Mouse (Mus musculus): Measurements from ENCODE around the gene Rras2. TPM values are rescaled to one million over a fixed set of nuclear protein-coding genes. Genes with fewer than 3 reads are reported as not detected.

Rras2 gene
- total and polyA plus RNA-seq, 2 experiments from 2014 or later = 16.0 to 27.9 TPM

GRCm38 (mm10) chr7:114060445-114060844 is 57.1 kb downstream of the Rras2 start:
- WGBS = 96% methylated on average over 6 of the region's 6 CpGs
- Histone ChIP-seq H3K4me3 (ENCODE audit: low read length) (no peak overlapping the region), H3K9me3 (ENCODE audit: low read length) (no peaks in the 10 kb centered on the region), H3K27me3 (ENCODE audit: insufficient read depth, low read length) (no peaks in the 10 kb centered on the region), H3K27ac (no peak overlapping the region), H3K9ac (replicated peaks; ENCODE audit: low read length) (no peak overlapping the region), H3K36me3 (ENCODE audit: insufficient read depth, low read length) (no peaks in the 10 kb centered on the region), H3K4me1 (ENCODE audit: insufficient read depth, low read length) (no peaks in the 10 kb centered on the region), H3K4me2 (ENCODE audit: low read depth, low read length) (no peak overlapping the region)
- DNase-seq (ENCODE audit: low spot score) = no peak
- ATAC-seq = no peak
- no peak for TF ChIP-seq CTCF (IDR thresholded peaks at IDR 0.05; ENCODE audit: low read depth)

- 74% methylated on average over 6 of the region's 6 CpGs for WGBS
- Histone ChIP-seq H3K36me3 (ENCODE audit: insufficient read depth, low read length) (no peaks in the 10 kb centered on the region), H3K27me3 (ENCODE audit: insufficient read depth, low read length) (no peaks in the 10 kb centered on the region), H3K4me3 (ENCODE audit: low read length) (no peak overlapping the region), H3K4me1 (ENCODE audit: insufficient read depth, low read length) (no peaks in the 10 kb centered on the region), H3K9ac (replicated peaks; ENCODE audit: low read length) (no peak overlapping the region), H3K9me3 (ENCODE audit: low read length) (no peaks in the 10 kb centered on the region), H3K4me2 (ENCODE audit: low read depth, low read length) (no peak overlapping the region), H3K27ac (no peak overlapping the region)
- TF ChIP-seq CTCF (IDR thresholded peaks at IDR 0.05; ENCODE audit: low read depth) = no peak
- no peak for ATAC-seq
- no peak for DNase-seq (ENCODE audit: low spot score)
Observed at GRCm38 (mm10) chr7:114058927-114059441, 58.6 kb downstream of the Rras2 start.

GRCm38 (mm10) chr7:114058166-114058565 is 59.4 kb downstream of the Rras2 start:
- H3K27me3 ChIP-seq (ENCODE audit: insufficient read depth, low read length) = no peaks in the 10 kb centered on the region
- ATAC-seq = no peak
- TF ChIP-seq CTCF (IDR thresholded peaks at IDR 0.05; ENCODE audit: low read depth) = no peak

GRCm38 (mm10) chr7:114053720-114054119 is 63.9 kb downstream of the Rras2 start:
- Histone ChIP-seq H3K27me3 (ENCODE audit: insufficient read depth, low read length) (no peaks in the 10 kb centered on the region), H3K36me3 (ENCODE audit: insufficient read depth, low read length) (no peaks in the 10 kb centered on the region), H3K9ac (replicated peaks; ENCODE audit: low read length) (no peak overlapping the region), H3K4me1 (ENCODE audit: insufficient read depth, low read length) (no peaks in the 10 kb centered on the region), H3K27ac (no peak overlapping the region), H3K4me3 (ENCODE audit: low read length) (no peak overlapping the region), H3K9me3 (ENCODE audit: low read length) (no peaks in the 10 kb centered on the region), H3K4me2 (ENCODE audit: low read depth, low read length) (no peak overlapping the region)
- DNase-seq (ENCODE audit: low spot score) (no peak), ATAC-seq (no peak)
- 90% methylated on average over 4 of the region's 4 CpGs for WGBS
- TF ChIP-seq CTCF (IDR thresholded peaks at IDR 0.05; ENCODE audit: low read depth) = no peak

More at GRCm38 (mm10) chr7:114058166-114058565, 59.4 kb downstream of the Rras2 start:
- Histone ChIP-seq H3K9me3 (ENCODE audit: low read length) (no peaks in the 10 kb centered on the region), H3K4me1 (ENCODE audit: insufficient read depth, low read length) (no peaks in the 10 kb centered on the region), H3K27ac (no peak overlapping the region), H3K4me2 (ENCODE audit: low read depth, low read length) (no peak overlapping the region), H3K4me3 (ENCODE audit: low read length) (no peak overlapping the region), H3K36me3 (ENCODE audit: insufficient read depth, low read length) (no peaks in the 10 kb centered on the region), H3K9ac (replicated peaks; ENCODE audit: low read length) (no peak overlapping the region)
- no peak for DNase-seq (ENCODE audit: low spot score)
- 90% methylated on average over 16 of the region's 16 CpGs for WGBS

GRCm38 (mm10) chr7:114045814-114046213 is 71.8 kb downstream of the Rras2 start:
- Histone ChIP-seq H3K9ac (replicated peaks; ENCODE audit: low read length) (no peak overlapping the region), H3K4me2 (ENCODE audit: low read depth, low read length) (no peak overlapping the region), H3K9me3 (ENCODE audit: low read length) (no peaks in the 10 kb centered on the region), H3K4me3 (ENCODE audit: low read length) (no peak overlapping the region), H3K27me3 (ENCODE audit: insufficient read depth, low read length) (no peaks in the 10 kb centered on the region), H3K36me3 (ENCODE audit: insufficient read depth, low read length) (no peaks in the 10 kb centered on the region; the same call in 1 of the 2 replicates), H3K4me1 (ENCODE audit: insufficient read depth, low read length) (no peaks in the 10 kb centered on the region), H3K27ac (no peak overlapping the region)
- DNase-seq (ENCODE audit: low spot score) = no peak
- ATAC-seq = no peak
- no peak for TF ChIP-seq CTCF (IDR thresholded peaks at IDR 0.05; ENCODE audit: low read depth)
- WGBS = 80% methylated on average over 2 of the region's 2 CpGs

- no peak for DNase-seq (ENCODE audit: low spot score)
- no peak overlapping the region for H3K4me3 ChIP-seq (ENCODE audit: low read length)
- H3K4me1 ChIP-seq (ENCODE audit: insufficient read depth, low read length) = no peaks in the 10 kb centered on the region
- ATAC-seq = no peak
- H3K4me2 ChIP-seq (ENCODE audit: low read depth, low read length) = no peak overlapping the region
- no peaks in the 10 kb centered on the region for H3K9me3 ChIP-seq (ENCODE audit: low read length)
- peaks cover 6% of the 10 kb centered on the region; the same call in 1 of the 2 replicates for H3K36me3 ChIP-seq (ENCODE audit: insufficient read depth, low read length)
- 84% methylated on average over 6 of the region's 6 CpGs for WGBS
- no peak for TF ChIP-seq CTCF (IDR thresholded peaks at IDR 0.05; ENCODE audit: low read depth)
- no peak overlapping the region for H3K27ac ChIP-seq
- H3K27me3 ChIP-seq (ENCODE audit: insufficient read depth, low read length) = no peaks in the 10 kb centered on the region
- H3K9ac ChIP-seq (replicated peaks; ENCODE audit: low read length) = no peak overlapping the region
Observed at GRCm38 (mm10) chr7:114043929-114044549, 73.5 kb downstream of the Rras2 start.
